Mouse (Mus musculus) bone marrow, adult 2 months (tissue): ENCODE results near the gene Krt80.

Experiments
- CTCF ChIP-seq: fragments of 200-500 bp; IDR thresholded peaks from 2 replicates; pipeline ENCODE4 v1.5.1; 2011; ENCODE audit warnings: low read length, control low read depth; ENCODE audit not compliant: control insufficient read depth, insufficient read depth
- POLR2A ChIP-seq: fragments of 200-500 bp; IDR thresholded peaks from 2 replicates; pipeline ENCODE4 v1.6.1; 2011; ENCODE audit warnings: low read depth, mild to moderate bottlenecking, control low read depth, low read length, borderline replicate concordance; ENCODE audit not compliant: control insufficient read depth

DNA sequence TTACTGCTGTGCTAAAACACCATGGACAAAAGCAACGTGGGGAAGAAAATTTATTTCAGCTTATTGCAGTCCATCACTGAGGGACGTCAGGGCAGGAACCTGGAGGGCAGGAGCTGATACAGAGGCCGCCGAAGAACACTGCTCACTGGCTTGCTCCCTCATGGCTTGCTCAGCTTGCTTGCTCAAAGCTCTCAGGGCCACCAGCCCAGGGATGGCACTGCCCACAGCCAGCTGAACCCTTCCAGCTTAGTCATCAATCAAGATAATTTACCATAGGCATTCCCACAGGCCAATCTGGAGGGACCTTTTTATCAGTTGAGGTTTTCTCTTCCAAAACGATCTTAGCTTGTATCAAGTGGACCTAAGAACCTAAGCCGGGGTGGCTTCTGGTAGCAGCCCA lies 58.0 kb downstream of the Krt80 start:
- TF ChIP-seq CTCF = no peak
- TF ChIP-seq POLR2A = no peak
